Mouse (Mus musculus) G1E (cell line): ENCODE measurements around the gene Dna2. TPM values are rescaled to one million over a fixed set of nuclear protein-coding genes. Genes with fewer than 3 reads are reported as not detected.
A peak's percentile ranks its signal among the peaks of the same experiment; 100 is the strongest.

Experiments used
- ATAC-seq: 2 replicates; pipeline ENCODE4 v1.8.0; 2016; ENCODE audit warnings: mild to moderate bottlenecking; ENCODE audit not compliant: insufficient number of reproducible peaks, poor library complexity, low FRiP score, severe bottlenecking; ENCODE audit errors: extremely low read depth
- DNase-seq: peaks from one replicate; pipeline ENCODE4 v3.0.0; 2012; ENCODE audit warnings: low spot score
- H3K27me3 ChIP-seq: 2 replicates; pipeline ENCODE4 v1.6.1; 2012; ENCODE audit warnings: mild to moderate bottlenecking, low read length, inconsistent platforms; ENCODE audit not compliant: insufficient read depth
- H3K36me3 ChIP-seq: replicated peaks from 2 replicates; pipeline ENCODE3; 2012; ENCODE audit warnings: mild to moderate bottlenecking, inconsistent platforms
- H3K4me1 ChIP-seq: 2 replicates; pipeline ENCODE4 v1.6.1; 2012; ENCODE audit warnings: low read depth, low read length, inconsistent platforms, mixed read lengths; ENCODE audit not compliant: insufficient read depth
- H3K4me3 ChIP-seq: 2 replicates; pipeline ENCODE4 v1.5.1; 2012; ENCODE audit warnings: low read depth, mild to moderate bottlenecking, inconsistent platforms, low read length, moderate library complexity, mixed read lengths
- H3K9me3 ChIP-seq: replicated peaks from 2 replicates; pipeline ENCODE4 v1.6.1; 2012; ENCODE audit warnings: inconsistent platforms
- CTCF ChIP-seq: IDR thresholded peaks from 2 replicates; pipeline ENCODE4 v1.5.1; 2012; ENCODE audit warnings: low read depth, low read length, inconsistent platforms, mixed read lengths
- GATA1 ChIP-seq: IDR thresholded peaks from 2 replicates; pipeline ENCODE4 v1.6.1; 2012; ENCODE audit warnings: borderline replicate concordance, low read length, inconsistent platforms, mixed read lengths
- GATA2 ChIP-seq: IDR thresholded peaks from 2 replicates; pipeline ENCODE4 v1.6.1; 2012; ENCODE audit warnings: low read depth, low read length, inconsistent platforms, borderline replicate concordance
- POLR2AphosphoS5 ChIP-seq: IDR thresholded peaks from 2 replicates; pipeline ENCODE4 v1.6.1; 2012; ENCODE audit warnings: low read depth, low read length, inconsistent platforms; ENCODE audit not compliant: insufficient replicate concordance
- TAL1 ChIP-seq: conservative IDR thresholded peaks from 2 replicates; pipeline ENCODE4 v1.6.1; 2012; ENCODE audit warnings: low read depth, low read length, inconsistent platforms, mixed read lengths
- polyA plus RNA-seq: library from polyadenylated mRNA; stranded (reverse); fragments of >175 nt; gene quantifications from 2 replicates; pipeline ENCODE4 v1.2.3, GENCODE M21; 2012
- total RNA-seq, 2 experiments: library from RNA; stranded (forward) in 1 of 2; stranded (reverse) in 1 of 2; fragments of 200-1000 nt in 1 of 2; fragments of >200 nt in 1 of 2; fragmentation: Nextera tagmentation in 1 of 2; gene quantifications; 2 replicates each; pipeline ENCODE4 v1.2.3; 2014 to 2017

The Dna2 gene
- total and polyA plus RNA-seq, 3 experiments = 9.6 to 25.4 (median 24.5) TPM

DNA sequence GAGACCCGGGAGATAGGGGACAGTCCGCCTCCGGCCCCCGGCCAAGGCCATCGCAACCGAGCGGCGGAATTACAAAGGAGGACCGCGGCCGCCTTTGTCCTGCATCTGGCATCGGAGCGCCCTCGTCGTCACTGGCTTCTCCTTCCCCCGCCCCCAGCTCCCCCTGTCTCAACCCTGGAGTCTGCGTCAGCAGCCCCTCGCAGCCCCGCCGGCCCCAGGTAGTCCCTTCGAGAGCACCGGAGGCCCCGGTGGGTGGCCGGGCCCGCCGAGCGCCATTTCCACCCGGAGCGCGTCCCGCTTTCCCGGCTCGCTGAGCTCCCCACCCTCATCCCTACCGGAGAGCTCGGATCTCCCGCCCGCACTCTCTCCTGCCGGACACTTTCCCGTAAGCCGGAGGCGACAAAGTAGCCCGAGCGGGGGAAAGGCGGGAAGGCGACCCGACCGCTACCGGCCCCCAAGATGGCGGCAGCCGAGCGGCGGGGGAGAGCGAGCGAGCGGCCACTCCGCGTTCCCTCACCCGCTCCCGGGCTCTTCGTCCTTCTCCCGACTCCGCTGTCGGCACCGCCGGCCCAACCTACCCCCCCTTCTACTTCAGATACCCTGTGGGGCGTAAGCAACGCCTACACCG is 76.4 kb downstream of the Dna2 start:
- TF ChIP-seq CTCF (no peak), GATA2 (no peak), GATA1 (no peak), POLR2AphosphoS5 (no peak), TAL1 (no peak)
- no peaks in the 10 kb centered on the region for H3K9me3 ChIP-seq
- no peak for ATAC-seq
- peaks cover 5% of the 10 kb centered on the region for H3K36me3 ChIP-seq
- peaks cover 11% of the 10 kb centered on the region for H3K4me1 ChIP-seq
- DNase-seq = peak; percentile 23
- H3K4me3 ChIP-seq = peak overlapping the region; percentile 77
- H3K27me3 ChIP-seq = no peaks in the 10 kb centered on the region

Other genes starting within 250 kb of the Dna2 start
- gene Stox1, start 220.9 kb upstream of the Dna2 start, total RNA-seq (2014; fragmentation: Nextera tagmentation) = 0.78 TPM in 1 of 2 replicates, not detected in the other
- gene Stox1, start 220.9 kb upstream of the Dna2 start, total RNA-seq (2017) = 0.16 TPM in 1 of 2 replicates, not detected in the other
- gene Stox1, start 220.9 kb upstream of the Dna2 start, polyA plus RNA-seq = not detected in 2 replicates
- gene Ccar1, start 154.7 kb upstream of the Dna2 start, total RNA-seq (2014; fragmentation: Nextera tagmentation) = 181 and 186 TPM in 2 replicates
- gene Ccar1, start 154.7 kb upstream of the Dna2 start, total RNA-seq (2017) = 61.6 and 75.1 TPM in 2 replicates
- gene Ccar1, start 154.7 kb upstream of the Dna2 start, polyA plus RNA-seq = 5.8 and 8.7 TPM in 2 replicates
- not detected in 2 replicates for gene Tet1, start 38.0 kb upstream of the Dna2 start, total RNA-seq (2014; fragmentation: Nextera tagmentation)
- gene Tet1, start 38.0 kb upstream of the Dna2 start, total RNA-seq (2017) = 0.29 and 0.44 TPM in 2 replicates
- not detected in 2 replicates for gene Tet1, start 38.0 kb upstream of the Dna2 start, polyA plus RNA-seq
- gene Slc25a16, start 26.4 kb upstream of the Dna2 start, total RNA-seq (2014; fragmentation: Nextera tagmentation) = 14.0 and 14.7 TPM in 2 replicates
- gene Slc25a16, start 26.4 kb upstream of the Dna2 start, total RNA-seq (2017) = 12.1 and 14.2 TPM in 2 replicates
- gene Slc25a16, start 26.4 kb upstream of the Dna2 start, polyA plus RNA-seq = 7.2 and 9.7 TPM in 2 replicates
- 4.7 and 6.5 TPM in 2 replicates for gene Rufy2, start 33.2 kb downstream of the Dna2 start, total RNA-seq (2014; fragmentation: Nextera tagmentation)
- 5.8 and 5.9 TPM in 2 replicates for gene Rufy2, start 33.2 kb downstream of the Dna2 start, total RNA-seq (2017)
- gene Rufy2, start 33.2 kb downstream of the Dna2 start, polyA plus RNA-seq = 0.47 and 0.57 TPM in 2 replicates
- gene Hnrnph3, start 77.2 kb downstream of the Dna2 start, total RNA-seq (2014; fragmentation: Nextera tagmentation) = 12.2 and 26.2 TPM in 2 replicates
- gene Hnrnph3, start 77.2 kb downstream of the Dna2 start, total RNA-seq (2017) = 16.9 and 28.8 TPM in 2 replicates
- gene Hnrnph3, start 77.2 kb downstream of the Dna2 start, polyA plus RNA-seq = 7.3 and 7.8 TPM in 2 replicates
- gene Pbld2, start 77.3 kb downstream of the Dna2 start, total RNA-seq (2014; fragmentation: Nextera tagmentation) = not detected in 2 replicates
- gene Pbld2, start 77.3 kb downstream of the Dna2 start, total RNA-seq (2017) = 0.23 TPM in 1 of 2 replicates, not detected in the other
- not detected in 2 replicates for gene Pbld2, start 77.3 kb downstream of the Dna2 start, polyA plus RNA-seq
- gene Pbld1, start 113.1 kb downstream of the Dna2 start, total RNA-seq (2014; fragmentation: Nextera tagmentation) = not detected in 2 replicates
- gene Pbld1, start 113.1 kb downstream of the Dna2 start, total RNA-seq (2017) = 0.33 and 0.41 TPM in 2 replicates
- not detected in 2 replicates for gene Pbld1, start 113.1 kb downstream of the Dna2 start, polyA plus RNA-seq
- not detected in 2 replicates for gene Atoh7, start 152.6 kb downstream of the Dna2 start, total RNA-seq (2014; fragmentation: Nextera tagmentation)
- gene Atoh7, start 152.6 kb downstream of the Dna2 start, total RNA-seq (2017) = not detected in 2 replicates
- gene Atoh7, start 152.6 kb downstream of the Dna2 start, polyA plus RNA-seq = not detected in 2 replicates